Mouse (Mus musculus) cerebellum, adult 2 months (tissue): ENCODE data around the gene Blnk. TPM values are rescaled to one million over a fixed set of nuclear protein-coding genes. Genes with fewer than 3 reads are reported as not detected.
A peak's percentile ranks its signal among the peaks of the same experiment; 100 is the strongest.

Experiments used
- DNase-seq, 2 experiments: peaks; one replicate each; pipeline ENCODE4 v3.0.0; 2021
- H3K27ac ChIP-seq: fragments of 200-500 bp; 2 replicates; pipeline ENCODE4 v1.5.1; 2012; ENCODE audit warnings: low read length, control low read depth, inconsistent platforms; ENCODE audit not compliant: insufficient read depth
- H3K27me3 ChIP-seq: fragments of 200-500 bp; 2 replicates; pipeline ENCODE4 v1.6.1; 2012; ENCODE audit warnings: inconsistent platforms, mild to moderate bottlenecking, low read length, moderate library complexity; ENCODE audit not compliant: control insufficient read depth, insufficient read depth
- H3K4me1 ChIP-seq: fragments of 200-500 bp; 2 replicates; pipeline ENCODE4 v1.6.1; 2011; ENCODE audit warnings: low read length; ENCODE audit not compliant: control insufficient read depth, insufficient read depth
- H3K4me3 ChIP-seq: fragments of 200-500 bp; replicated peaks from 2 replicates; pipeline ENCODE3; 2011; ENCODE audit warnings: mild to moderate bottlenecking, low read depth, low read length, control low read depth; ENCODE audit not compliant: insufficient read depth
- CTCF ChIP-seq: fragments of 200-500 bp; IDR thresholded peaks from 2 replicates; pipeline ENCODE4 v1.5.1; 2011; ENCODE audit warnings: low read depth, mild to moderate bottlenecking, control low read depth, low read length, moderate library complexity, borderline replicate concordance; ENCODE audit not compliant: insufficient read depth
- POLR2A ChIP-seq: fragments of 200-500 bp; IDR thresholded peaks from 2 replicates; pipeline ENCODE4 v1.6.1; 2011; ENCODE audit warnings: low read length, control low read depth, borderline replicate concordance; ENCODE audit not compliant: insufficient read depth
- WGBS: fragments of 180-500 bp; shearing (Covaris S2); methylation state at CpG from one replicate; pipeline ENCODE4 v1.1.7; 2018; 5-methylcytosine and 5-hydroxymethylcytosine counted together
- polyA plus RNA-seq: library from polyadenylated mRNA; depleted of rRNA; stranded (reverse); fragments of >200 nt; gene quantifications from 2 replicates; pipeline ENCODE4 v1.2.3, GENCODE M21; 2012

The Blnk gene
- polyA plus RNA-seq, 1 experiment = 0.92 TPM

DNA sequence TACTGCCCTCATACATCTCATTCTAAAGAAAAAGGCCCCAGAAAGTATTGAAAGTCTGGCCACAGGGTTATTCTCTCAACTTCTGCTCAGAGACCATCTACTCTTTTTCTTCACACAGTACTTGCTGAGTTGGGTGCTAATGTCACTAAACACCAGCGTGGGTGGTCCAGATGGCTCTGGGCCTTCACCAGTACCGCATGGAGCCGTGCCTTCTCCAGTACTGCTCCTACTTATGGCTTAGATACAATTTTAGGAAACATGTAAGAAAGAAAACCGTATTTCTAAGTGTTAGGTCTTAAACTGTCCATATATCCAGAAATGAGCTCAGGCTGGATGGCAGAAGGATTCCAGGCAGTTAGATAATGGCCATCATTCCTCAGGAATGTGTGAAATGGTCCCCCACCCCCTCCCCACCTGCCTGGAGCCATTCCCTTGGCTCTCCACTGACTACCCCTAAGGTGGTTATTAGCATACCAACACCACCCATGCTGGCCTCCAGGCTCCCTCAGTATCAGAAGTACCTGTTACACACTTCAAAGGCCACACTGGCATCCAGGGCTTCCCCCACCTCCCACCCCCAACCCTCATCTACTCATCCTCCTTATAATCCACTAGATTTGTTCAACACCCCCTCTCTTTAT, 47.3 kb downstream of the Blnk start:
- H3K4me1 ChIP-seq = no peaks in the 10 kb centered on the region
- TF ChIP-seq POLR2A (no peak), CTCF (no peak)
- no peak for DNase-seq
- H3K4me3 ChIP-seq = no peak overlapping the region
- H3K27ac ChIP-seq = no peak overlapping the region
- no peaks in the 10 kb centered on the region for H3K27me3 ChIP-seq
- 65% methylated on average over 4 of the region's 4 CpGs for WGBS

- Histone ChIP-seq H3K4me1 (no peaks in the 10 kb centered on the region), H3K4me3 (no peak overlapping the region), H3K27me3 (no peaks in the 10 kb centered on the region; the same call in 1 of the 2 replicates), H3K27ac (no peak overlapping the region)
- TF ChIP-seq POLR2A (no peak), CTCF (no peak)
- no peak for DNase-seq
- 72% methylated on average over 7 of the region's 7 CpGs for WGBS
Measured at GRCm38 (mm10) chr19:40943552-40943951, 50.8 kb downstream of the Blnk start.

DNA sequence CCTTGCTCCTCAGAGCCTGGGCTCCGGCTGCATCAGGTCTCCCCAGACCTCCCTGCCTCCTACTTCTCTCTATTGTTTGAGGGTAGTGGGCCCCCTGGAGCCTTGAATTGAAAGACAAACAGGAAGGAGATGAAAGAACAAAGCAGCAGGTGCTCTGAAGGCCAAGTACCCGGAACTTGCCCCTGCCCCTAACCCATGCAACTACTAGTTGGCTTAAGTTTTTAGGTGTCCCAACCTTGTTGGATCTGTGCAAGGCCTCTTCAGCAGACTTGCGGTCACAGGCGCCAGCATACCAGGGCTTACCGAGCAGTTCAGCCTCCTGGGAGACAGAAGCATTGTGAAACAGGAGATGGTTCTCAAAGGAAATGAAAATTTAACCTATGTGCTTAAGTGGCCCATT, 58.3 kb downstream of the Blnk start:
- no peak overlapping the region for H3K27ac ChIP-seq
- DNase-seq = no peak
- no peaks in the 10 kb centered on the region; the same call in 1 of the 2 replicates for H3K27me3 ChIP-seq
- no peak overlapping the region for H3K4me3 ChIP-seq
- WGBS = 47% methylated on average over 5 of the region's 5 CpGs
- TF ChIP-seq POLR2A (no peak), CTCF (no peak)
- no peaks in the 10 kb centered on the region for H3K4me1 ChIP-seq

DNA sequence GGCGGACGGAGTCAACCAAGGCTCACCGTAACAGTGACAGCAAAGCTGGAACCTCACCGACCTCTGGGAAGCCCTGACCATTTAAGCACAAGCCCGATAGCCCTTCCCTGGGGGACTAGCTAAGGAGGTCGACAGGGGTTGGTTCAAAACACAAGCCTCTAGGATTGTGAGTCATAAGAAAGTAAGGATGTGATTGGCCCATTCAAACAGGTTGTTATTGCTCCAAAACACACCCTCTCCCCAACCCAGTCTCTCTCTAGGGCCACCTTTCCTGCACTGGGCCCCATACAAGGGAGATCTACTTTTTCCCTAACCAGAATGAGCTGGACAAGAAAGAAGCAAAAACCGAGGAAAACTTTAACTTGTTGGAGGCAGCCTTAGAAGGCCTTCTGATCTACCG, 59.0 kb downstream of the Blnk start:
- DNase-seq = no peak
- Histone ChIP-seq H3K27ac (no peak overlapping the region), H3K4me1 (no peaks in the 10 kb centered on the region), H3K27me3 (no peaks in the 10 kb centered on the region; the same call in 1 of the 2 replicates), H3K4me3 (no peak overlapping the region)
- 60% methylated on average over 8 of the region's 8 CpGs for WGBS
- TF ChIP-seq CTCF = no peak
- TF ChIP-seq POLR2A = no peak

- no peak overlapping the region for H3K27ac ChIP-seq
- H3K4me3 ChIP-seq = no peak overlapping the region
- TF ChIP-seq CTCF = no peak
- TF ChIP-seq POLR2A = no peak
- H3K27me3 ChIP-seq = no peaks in the 10 kb centered on the region
- WGBS = 65% methylated on average over 9 of the region's 9 CpGs
- DNase-seq = no peak
- H3K4me1 ChIP-seq = no peaks in the 10 kb centered on the region
Measured at GRCm38 (mm10) chr19:40931581-40932369, 62.6 kb downstream of the Blnk start.

DNA sequence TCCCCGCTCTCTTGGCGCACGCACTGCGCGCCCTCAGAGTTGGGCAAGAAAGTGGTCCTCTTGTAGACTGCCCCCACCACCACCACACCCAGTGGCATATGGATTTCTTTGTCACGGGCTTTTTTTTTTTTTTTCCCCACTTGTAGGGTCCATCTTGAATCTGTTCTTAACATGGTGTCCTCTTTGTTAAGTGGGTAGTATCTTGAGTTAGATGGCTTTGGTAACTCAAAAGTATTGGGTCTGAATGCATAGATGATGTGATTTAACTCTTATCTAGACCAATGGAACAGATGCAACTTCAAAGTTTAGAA, 99.0 kb downstream of the Blnk start:
- H3K27me3 ChIP-seq = no peaks in the 10 kb centered on the region
- TF ChIP-seq POLR2A = no peak
- TF ChIP-seq CTCF = no peak
- H3K4me1 ChIP-seq = no peaks in the 10 kb centered on the region
- peak overlapping the region; percentile 97 for H3K4me3 ChIP-seq
- 1% methylated on average over 6 of the region's 6 CpGs for WGBS
- no peak for DNase-seq
- H3K27ac ChIP-seq = no peak overlapping the region

DNA sequence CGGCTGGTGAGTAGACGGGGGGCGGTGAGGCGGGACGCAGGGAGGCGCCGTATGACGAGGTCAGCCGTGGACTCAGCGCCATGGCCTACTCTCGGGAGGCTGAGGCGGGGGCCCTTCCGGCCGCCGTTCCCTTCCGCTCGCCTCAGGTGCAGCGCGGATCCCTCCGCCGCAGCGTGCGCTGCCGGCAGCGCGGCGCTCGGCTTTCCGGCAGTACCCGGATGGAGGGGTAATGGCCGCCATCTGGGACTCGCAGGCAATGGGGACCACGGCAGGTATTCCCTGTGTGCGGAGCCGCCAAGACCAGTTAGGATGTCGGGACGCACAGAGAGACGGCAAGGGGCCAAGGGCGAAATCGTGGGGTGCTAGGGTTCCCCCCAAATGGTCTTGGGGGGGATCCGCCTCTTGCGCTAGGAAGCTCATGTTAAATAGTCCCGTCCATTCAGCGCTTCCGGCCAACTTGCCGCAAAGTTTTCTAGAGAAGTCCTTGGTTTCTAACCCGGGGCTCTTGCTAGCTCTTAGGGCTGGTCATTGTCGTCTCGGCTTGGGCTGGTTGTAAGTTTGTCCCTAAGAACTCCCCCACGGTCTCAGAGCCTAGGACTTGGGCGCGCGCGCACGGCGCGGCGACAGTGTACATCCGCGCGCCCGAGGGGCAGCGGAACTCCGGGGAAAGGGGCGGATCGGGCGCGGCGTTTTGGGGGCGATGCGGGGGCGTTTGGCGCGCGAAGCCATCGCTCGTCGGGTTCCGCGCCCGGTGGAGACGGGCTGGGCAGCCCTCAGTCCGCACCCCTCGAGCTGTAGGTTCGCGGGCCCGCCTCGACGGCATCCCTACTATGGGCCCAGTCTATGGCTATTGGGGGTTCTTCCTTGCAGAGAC, 99.6 kb downstream of the Blnk start, which contains the start of gene Zfp518a:
Gene Zfp518a (plus strand): TSS at position 187 of the 874 bp plus-strand sequence.
- under 1% methylated on average over 89 of the region's 89 CpGs for WGBS
- H3K4me3 ChIP-seq = peak within 1 kb of the TSS; percentile 97
- no peak for TF ChIP-seq CTCF
- TF ChIP-seq POLR2A = peak; percentile 66
- DNase-seq = peak; percentile 89 to 94
- H3K27me3 ChIP-seq = no peaks in the 10 kb centered on the region
- peak within 1 kb of the TSS; percentile 97 for H3K27ac ChIP-seq
- H3K4me1 ChIP-seq = no peaks in the 10 kb centered on the region
